Mouse (Mus musculus) lung, embryonic 16.5 days (tissue): ENCODE data around the gene Nkapl. TPM values are rescaled to one million over a fixed set of nuclear protein-coding genes. Genes with fewer than 3 reads are reported as not detected.
A peak's percentile ranks its signal among the peaks of the same experiment; 100 is the strongest.

Experiments used
- microRNA counts: library from miRNA; unstranded; fragments of <30 nt; microRNA quantifications from one replicate; lab custom pipeline; 2016
- microRNA-seq: library from miRNA; unstranded; fragments of <30 nt; microRNA quantifications from one replicate; pipeline ENCODE4, GENCODE M21; 2016
- polyA plus RNA-seq: library from polyadenylated mRNA; unstranded; fragments of >200 nt; fragmentation: Nextera tagmentation; extraction: Ambion mirVana; gene quantifications from 2 replicates; pipeline ENCODE4 v1.2.1, GENCODE M21; 2015

The Nkapl gene
- polyA plus RNA-seq, 1 experiment from 2014 or later = 4.0 TPM

MicroRNA genes within 50 kb of the gene (microRNA counts, 519-probe panel; counts per million panel counts)
- microRNA mmu-miR-1896 (lab: Ali Mortazavi, UCI) = 3,520 counts per million, percentile 70 among the panel's probes with 10 or more counts

Small RNA genes within 50 kb of the gene (microRNA-seq; reads per million reads assigned to microRNA genes)
- not detected for gene Mir1896

Other genes starting within 250 kb of the Nkapl start
- gene Gpx5, start 175.8 kb downstream of the Nkapl start, polyA plus RNA-seq = not detected in 2 replicates
- gene Gpx6, start 156.4 kb downstream of the Nkapl start, polyA plus RNA-seq = not detected in 2 replicates
- gene Olfr1367, start 121.6 kb downstream of the Nkapl start, polyA plus RNA-seq = not detected in 2 replicates
- gene Zscan12, start 105.7 kb downstream of the Nkapl start, polyA plus RNA-seq = 11.5 and 11.7 TPM in 2 replicates
- 84.4 and 85.3 TPM in 2 replicates for gene Zkscan3, start 65.8 kb downstream of the Nkapl start, polyA plus RNA-seq
- 3.3 and 3.7 TPM in 2 replicates for gene Pgbd1, start 27.5 kb downstream of the Nkapl start, polyA plus RNA-seq
- gene Zscan26, start 14.8 kb downstream of the Nkapl start, polyA plus RNA-seq = 35.1 and 39.0 TPM in 2 replicates
- 2.8 and 3.9 TPM in 2 replicates for gene Zkscan4, start 10.4 kb upstream of the Nkapl start, polyA plus RNA-seq
- gene Gm10065, start 10.9 kb upstream of the Nkapl start, polyA plus RNA-seq = not detected in 2 replicates
- gene AK157302, start 26.7 kb upstream of the Nkapl start, polyA plus RNA-seq = 0.80 and 1.4 TPM in 2 replicates
- 5.8 and 9.4 TPM in 2 replicates for gene Gm11273, start 32.9 kb upstream of the Nkapl start, polyA plus RNA-seq
- 5.8 and 6.3 TPM in 2 replicates for gene Zkscan8, start 62.6 kb upstream of the Nkapl start, polyA plus RNA-seq
- gene Olfr1366, start 74.3 kb upstream of the Nkapl start, polyA plus RNA-seq = 0.11 and 0.24 TPM in 2 replicates
- gene Olfr1535, start 91.4 kb upstream of the Nkapl start, polyA plus RNA-seq = 0.04 TPM in 1 of 2 replicates, not detected in the other
- gene Olfr1364, start 113.2 kb upstream of the Nkapl start, polyA plus RNA-seq = not detected in 2 replicates
- not detected in 2 replicates for gene Olfr1362, start 145.5 kb upstream of the Nkapl start, polyA plus RNA-seq
- not detected in 2 replicates for gene Olfr11, start 174.0 kb upstream of the Nkapl start, polyA plus RNA-seq
- not detected in 2 replicates for gene Olfr1361, start 194.9 kb upstream of the Nkapl start, polyA plus RNA-seq
- not detected in 2 replicates for gene Olfr1360, start 208.9 kb upstream of the Nkapl start, polyA plus RNA-seq
- not detected in 2 replicates for gene Olfr1359, start 229.6 kb upstream of the Nkapl start, polyA plus RNA-seq
- 3.4 and 4.5 TPM in 2 replicates for gene Hist1h2bl, start 247.6 kb upstream of the Nkapl start, polyA plus RNA-seq
- 33.0 and 45.8 TPM in 2 replicates for gene Hist1h2ai, start 247.9 kb upstream of the Nkapl start, polyA plus RNA-seq
- gene Hist1h3h, start 249.2 kb upstream of the Nkapl start, polyA plus RNA-seq = 13.5 and 20.4 TPM in 2 replicates